Mouse (Mus musculus) thymus, postnatal 4 days (tissue): ENCODE data around the gene Gpr62.

Experiments
- DNase-seq: peaks from one replicate; pipeline ENCODE4 v3.0.0; 2021

The Gpr62 gene

DNA sequence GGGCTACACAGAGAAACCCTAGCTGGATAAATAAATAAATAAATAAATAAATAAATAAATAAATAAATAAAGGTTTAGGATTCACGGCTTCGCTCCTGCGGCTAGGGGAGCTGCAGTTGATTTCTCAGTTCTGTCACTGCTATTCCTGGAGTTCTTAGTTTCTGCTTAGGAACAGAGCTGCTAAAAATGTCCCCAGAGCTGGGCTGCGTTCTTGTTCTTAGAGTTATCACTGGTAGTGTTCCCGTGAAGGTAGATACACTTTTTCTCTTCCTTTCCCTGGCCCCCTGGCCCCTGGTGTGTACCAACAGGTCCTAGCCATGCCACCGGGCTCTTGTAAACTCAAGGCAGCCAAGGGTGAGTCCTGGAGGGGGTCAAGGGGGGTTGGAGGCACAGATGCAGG, 48.9 kb downstream of the Gpr62 start:
- DNase-seq, result no peak
